Mouse (Mus musculus): ENCODE measurements around the gene Tmem160. TPM values are rescaled to one million over a fixed set of nuclear protein-coding genes. Genes with fewer than 3 reads are reported as not detected.

The Tmem160 gene
- polyA plus RNA-seq, 1 experiment, result 131 TPM

GRCm38 (mm10) chr7:16420493-16421118 is 32.0 kb upstream of the Tmem160 start:
- H3K4me2 ChIP-seq (ENCODE audit: low read depth), result no peak overlapping the region
- H3K27me3 ChIP-seq (ENCODE audit: control insufficient read depth, insufficient read depth, insufficient read length), result no peaks in the 10 kb centered on the region
- no peak overlapping the region for H3ac ChIP-seq (ENCODE audit: control insufficient read depth, insufficient read length)
- peaks cover 38% of the 10 kb centered on the region for H3K36me3 ChIP-seq (ENCODE audit: control insufficient read depth, insufficient read depth)
- H3K79me2 ChIP-seq (ENCODE audit: control insufficient read depth, insufficient read depth), result no peaks in the 10 kb centered on the region
- no peak overlapping the region for H3K4me3 ChIP-seq
- TF ChIP-seq MYOD1 (IDR thresholded peaks at IDR 0.05; ENCODE audit: control insufficient read depth in 1 of 3, insufficient read length in 2 of 3, low read depth in 2 of 3) (no peak), TCF12 (IDR thresholded peaks at IDR 0.05; ENCODE audit: insufficient read depth, poor library complexity, severe bottlenecking) (no peak), POLR2A (IDR thresholded peaks at IDR 0.05; ENCODE audit: insufficient read length, low read depth) (no peak), POLR2AphosphoS2 (IDR thresholded peaks at IDR 0.05; ENCODE audit: insufficient read length, low read depth) (no peak), MYOG (IDR thresholded peaks at IDR 0.05; ENCODE audit: control insufficient read depth in 1 of 3, insufficient read depth in 1 of 3, insufficient read length in 2 of 3, low read depth in 2 of 3) (no peak), REST (IDR thresholded peaks at IDR 0.05; ENCODE audit: insufficient read depth, insufficient read length) (no peak), CEBPB (IDR thresholded peaks at IDR 0.05; ENCODE audit: insufficient read depth, poor library complexity, severe bottlenecking) (no peak), USF1 (IDR thresholded peaks at IDR 0.05; ENCODE audit: low read depth) (no peak), TCF3 (IDR thresholded peaks at IDR 0.05; ENCODE audit: insufficient read length, low read depth) (no peak), E2F4 (IDR thresholded peaks at IDR 0.05; ENCODE audit: insufficient read depth) (no peak), SRF (IDR thresholded peaks at IDR 0.05; ENCODE audit: control insufficient read depth, insufficient read length, low read depth) (no peak), MAX (IDR thresholded peaks at IDR 0.05; ENCODE audit: low read depth) (no peak)

GRCm38 (mm10) chr7:16422222-16422856 is 30.2 kb upstream of the Tmem160 start:
- Histone ChIP-seq H3ac (ENCODE audit: control insufficient read depth, insufficient read length) (no peak overlapping the region), H3K4me2 (ENCODE audit: low read depth) (no peak overlapping the region), H3K36me3 (ENCODE audit: control insufficient read depth, insufficient read depth) (peaks cover 51% of the 10 kb centered on the region), H3K79me2 (ENCODE audit: control insufficient read depth, insufficient read depth) (no peaks in the 10 kb centered on the region), H3K4me3 (no peak overlapping the region), H3K27me3 (ENCODE audit: control insufficient read depth, insufficient read depth, insufficient read length) (no peaks in the 10 kb centered on the region)
- no peak for TF ChIP-seq POLR2A (IDR thresholded peaks at IDR 0.05; ENCODE audit: insufficient read length, low read depth)
- no peak for TF ChIP-seq MYOG (IDR thresholded peaks at IDR 0.05; ENCODE audit: control insufficient read depth in 1 of 3, insufficient read depth in 1 of 3, insufficient read length in 2 of 3, low read depth in 2 of 3)
- TF ChIP-seq MAX (IDR thresholded peaks at IDR 0.05; ENCODE audit: low read depth), result no peak
- no peak for TF ChIP-seq USF1 (IDR thresholded peaks at IDR 0.05; ENCODE audit: low read depth)
- no peak for TF ChIP-seq TCF3 (IDR thresholded peaks at IDR 0.05; ENCODE audit: insufficient read length, low read depth)
- no peak for TF ChIP-seq CEBPB (IDR thresholded peaks at IDR 0.05; ENCODE audit: insufficient read depth, poor library complexity, severe bottlenecking)
- TF ChIP-seq SRF (IDR thresholded peaks at IDR 0.05; ENCODE audit: control insufficient read depth, insufficient read length, low read depth), result no peak
- no peak for TF ChIP-seq MYOD1 (IDR thresholded peaks at IDR 0.05; ENCODE audit: control insufficient read depth in 1 of 3, insufficient read length in 2 of 3, low read depth in 2 of 3)
- no peak for TF ChIP-seq E2F4 (IDR thresholded peaks at IDR 0.05; ENCODE audit: insufficient read depth)
- no peak for TF ChIP-seq REST (IDR thresholded peaks at IDR 0.05; ENCODE audit: insufficient read depth, insufficient read length)
- TF ChIP-seq TCF12 (IDR thresholded peaks at IDR 0.05; ENCODE audit: insufficient read depth, poor library complexity, severe bottlenecking), result no peak

DNA sequence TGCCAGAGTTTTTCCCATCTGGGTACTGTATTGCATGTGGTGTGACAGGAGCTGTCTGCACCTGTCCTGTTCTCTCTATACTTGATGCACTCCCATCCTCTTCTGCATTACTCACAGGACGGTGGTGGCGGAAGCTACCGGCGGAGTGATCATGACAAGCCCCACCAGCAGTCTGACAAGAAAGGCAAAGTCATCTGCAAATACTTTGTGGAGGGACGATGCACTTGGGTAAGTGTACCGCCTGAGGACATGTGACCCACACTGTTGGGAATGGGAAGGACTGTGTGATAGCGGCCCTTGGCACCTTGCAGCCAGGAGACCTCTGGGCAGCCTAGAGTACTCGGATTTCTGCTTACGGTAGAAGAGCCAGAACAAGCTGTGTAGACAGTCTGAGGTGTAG is 28.8 kb upstream of the Tmem160 start:
- no peak overlapping the region for H3K4me3 ChIP-seq
- no peaks in the 10 kb centered on the region for H3K27me3 ChIP-seq (ENCODE audit: control insufficient read depth, insufficient read depth, insufficient read length)
- no peaks in the 10 kb centered on the region for H3K79me2 ChIP-seq (ENCODE audit: control insufficient read depth, insufficient read depth)
- no peak for TF ChIP-seq TCF3 (IDR thresholded peaks at IDR 0.05; ENCODE audit: insufficient read length, low read depth)
- H3ac ChIP-seq (ENCODE audit: control insufficient read depth, insufficient read length), result no peak overlapping the region
- no peak overlapping the region for H3K4me2 ChIP-seq (ENCODE audit: low read depth)
- H3K36me3 ChIP-seq (ENCODE audit: control insufficient read depth, insufficient read depth), result peaks cover 64% of the 10 kb centered on the region

DNA sequence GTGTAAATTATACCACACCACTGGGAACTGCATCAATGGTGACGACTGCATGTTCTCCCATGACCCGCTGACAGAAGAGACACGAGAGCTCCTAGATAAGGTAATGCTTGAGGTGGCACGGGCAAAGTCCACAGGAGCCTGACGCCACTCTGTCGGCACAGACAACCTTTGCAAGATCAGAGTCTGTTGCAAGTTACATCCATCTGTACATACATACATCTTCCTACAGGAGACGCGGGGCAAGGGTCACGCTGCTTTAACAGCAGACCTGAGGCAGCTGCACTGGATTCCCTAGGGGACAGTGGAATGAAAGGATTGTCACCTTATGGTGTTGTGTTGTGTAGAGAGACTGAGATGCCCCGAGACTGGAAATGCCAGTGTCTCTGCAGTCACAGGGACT is 26.9 kb upstream of the Tmem160 start:
- no peak overlapping the region for H3ac ChIP-seq (ENCODE audit: control insufficient read depth, insufficient read length)
- no peaks in the 10 kb centered on the region for H3K27me3 ChIP-seq (ENCODE audit: control insufficient read depth, insufficient read depth, insufficient read length)
- H3K79me2 ChIP-seq (ENCODE audit: control insufficient read depth, insufficient read depth), result no peaks in the 10 kb centered on the region
- H3K4me2 ChIP-seq (ENCODE audit: low read depth), result no peak overlapping the region
- H3K36me3 ChIP-seq (ENCODE audit: control insufficient read depth, insufficient read depth), result peaks cover 57% of the 10 kb centered on the region
- no peak overlapping the region for H3K4me3 ChIP-seq
- TF ChIP-seq POLR2A (IDR thresholded peaks at IDR 0.05; ENCODE audit: insufficient read length, low read depth) (no peak), MAX (IDR thresholded peaks at IDR 0.05; ENCODE audit: low read depth) (no peak), TCF3 (IDR thresholded peaks at IDR 0.05; ENCODE audit: insufficient read length, low read depth) (no peak), REST (IDR thresholded peaks at IDR 0.05; ENCODE audit: insufficient read depth, insufficient read length) (no peak), SRF (IDR thresholded peaks at IDR 0.05; ENCODE audit: control insufficient read depth, insufficient read length, low read depth) (no peak), POLR2AphosphoS2 (IDR thresholded peaks at IDR 0.05; ENCODE audit: insufficient read length, low read depth) (no peak), USF1 (IDR thresholded peaks at IDR 0.05; ENCODE audit: low read depth) (no peak)

GRCm38 (mm10) chr7:16426129-16426729 is 26.4 kb upstream of the Tmem160 start:
- Histone ChIP-seq H3K4me3 (no peak overlapping the region), H3K36me3 (ENCODE audit: control insufficient read depth, insufficient read depth) (peaks cover 62% of the 10 kb centered on the region), H3K79me2 (ENCODE audit: control insufficient read depth, insufficient read depth) (no peaks in the 10 kb centered on the region), H3K27me3 (ENCODE audit: control insufficient read depth, insufficient read depth, insufficient read length) (no peaks in the 10 kb centered on the region), H3ac (ENCODE audit: control insufficient read depth, insufficient read length) (no peak overlapping the region), H3K4me2 (ENCODE audit: low read depth) (no peak overlapping the region)
- no peak for TF ChIP-seq TCF3 (IDR thresholded peaks at IDR 0.05; ENCODE audit: insufficient read length, low read depth)
